Mouse (Mus musculus) E14TG2a.4 (cell line): Measurements from ENCODE around the gene Oas2.
"Not testable (repeated sequence)": the region's sequence is repeated elsewhere in the genome, so short reads cannot be mapped to it uniquely, and the experiment has no call there.

Source experiments
- H3K27me3 ChIP-seq: 2 replicates; pipeline ENCODE4 v1.6.1; 2014; ENCODE audit warnings: low read length, control low read depth; ENCODE audit not compliant: insufficient read depth
- H3K36me3 ChIP-seq: 2 replicates; pipeline ENCODE4 v1.6.1; 2014; ENCODE audit warnings: low read length, control low read depth; ENCODE audit not compliant: insufficient read depth
- H3K4me1 ChIP-seq: replicated peaks from 2 replicates; pipeline ENCODE4 v1.6.1; 2014; ENCODE audit warnings: low read depth, low read length, control low read depth
- H3K4me3 ChIP-seq: replicated peaks from 2 replicates; pipeline ENCODE4 v1.5.1; 2014; ENCODE audit warnings: mild to moderate bottlenecking, low read length
- H3K9me3 ChIP-seq: 2 replicates; pipeline ENCODE4 v1.6.1; 2014; ENCODE audit warnings: low read length, control low read depth
- CTCF ChIP-seq: conservative IDR thresholded peaks from 2 replicates; pipeline ENCODE4 v1.5.1; 2014; ENCODE audit warnings: low read length
- NANOG ChIP-seq: IDR thresholded peaks from 2 replicates; pipeline ENCODE4 v1.6.1; 2014; ENCODE audit warnings: borderline replicate concordance, low read length, mixed read lengths
- POU5F1 ChIP-seq: IDR thresholded peaks from 2 replicates; pipeline ENCODE4 v1.6.1; 2014; ENCODE audit warnings: low read length, borderline replicate concordance

Gene Oas2

GRCm38 (mm10) chr5:120749688-120750087, at the start of gene Oas2:
Gene Oas2, minus strand, starts transcription at chr5:120749853.
- Histone ChIP-seq H3K4me1 (peaks cover 47% of the 10 kb centered on the region), H3K27me3 (no peaks in the 10 kb centered on the region)

GRCm38 (mm10) chr5:120798943-120799342, 49.3 kb upstream of the Oas2 start:
- peaks cover 58% of the 10 kb centered on the region for H3K27me3 ChIP-seq
- H3K4me1 ChIP-seq, H3K9me3 ChIP-seq, H3K4me3 ChIP-seq, H3K36me3 ChIP-seq: not testable (repeated sequence)

More at GRCm38 (mm10) chr5:120749688-120750087, at the start of gene Oas2:
- Histone ChIP-seq H3K9me3 (no peaks in the 10 kb centered on the region), H3K36me3 (no peaks in the 10 kb centered on the region), H3K4me3 (peak within 1 kb of the TSS; percentile 39; the same call in 1 of the 2 replicates)
- no peak for TF ChIP-seq POU5F1
- no peak for TF ChIP-seq NANOG
- no peak for TF ChIP-seq CTCF

- not testable (repeated sequence) for H3K4me1 ChIP-seq, H3K4me3 ChIP-seq, H3K9me3 ChIP-seq, H3K36me3 ChIP-seq
- peaks cover 52% of the 10 kb centered on the region for H3K27me3 ChIP-seq
Measured at GRCm38 (mm10) chr5:120798147-120798546, 48.5 kb upstream of the Oas2 start.

GRCm38 (mm10) chr5:120795480-120796034, 45.9 kb upstream of the Oas2 start, which contains the start of gene Oas1e:
Gene Oas1e, minus strand, starts transcription at chr5:120795530.
- H3K4me3 ChIP-seq, H3K4me1 ChIP-seq, H3K9me3 ChIP-seq, H3K36me3 ChIP-seq: not testable (repeated sequence)
- H3K27me3 ChIP-seq: peaks cover 43% of the 10 kb centered on the region

GRCm38 (mm10) chr5:120793043-120793442, 43.4 kb upstream of the Oas2 start:
- Histone ChIP-seq H3K4me1 (no peaks in the 10 kb centered on the region), H3K9me3 (no peaks in the 10 kb centered on the region), H3K27me3 (peaks cover 51% of the 10 kb centered on the region), H3K36me3 (no peaks in the 10 kb centered on the region), H3K4me3 (no peak overlapping the region)
- TF ChIP-seq CTCF (peak; percentile 86), POU5F1 (no peak), NANOG (no peak)

- TF ChIP-seq CTCF (no peak), POU5F1 (no peak), NANOG (no peak)
- Histone ChIP-seq H3K27me3 (peaks cover 50% of the 10 kb centered on the region), H3K9me3 (no peaks in the 10 kb centered on the region), H3K4me3 (no peak overlapping the region), H3K36me3 (no peaks in the 10 kb centered on the region), H3K4me1 (peaks cover 16% of the 10 kb centered on the region)
Measured at GRCm38 (mm10) chr5:120787042-120787441, 37.4 kb upstream of the Oas2 start.

- H3K4me3 ChIP-seq: peak overlapping the region; percentile 75
- peaks cover 16% of the 10 kb centered on the region for H3K4me1 ChIP-seq
- TF ChIP-seq CTCF: no peak
- TF ChIP-seq NANOG: no peak
- TF ChIP-seq POU5F1: no peak
- H3K27me3 ChIP-seq: peaks cover 9% of the 10 kb centered on the region
- no peaks in the 10 kb centered on the region for H3K9me3 ChIP-seq
- H3K36me3 ChIP-seq: no peaks in the 10 kb centered on the region
Measured at GRCm38 (mm10) chr5:120782446-120782845, 32.8 kb upstream of the Oas2 start.

- peaks cover 20% of the 10 kb centered on the region for H3K4me1 ChIP-seq
- no peak overlapping the region for H3K4me3 ChIP-seq
- H3K36me3 ChIP-seq: no peaks in the 10 kb centered on the region
- no peaks in the 10 kb centered on the region for H3K9me3 ChIP-seq
- H3K27me3 ChIP-seq: peaks cover 2% of the 10 kb centered on the region; the same call in 1 of the 2 replicates
- TF ChIP-seq CTCF (peak; percentile 95), NANOG (no peak), POU5F1 (no peak)
Measured at GRCm38 (mm10) chr5:120781646-120782045, 32.0 kb upstream of the Oas2 start.

- no peaks in the 10 kb centered on the region for H3K9me3 ChIP-seq
- H3K4me1 ChIP-seq: peaks cover 37% of the 10 kb centered on the region
- H3K27me3 ChIP-seq: no peaks in the 10 kb centered on the region
- no peaks in the 10 kb centered on the region for H3K36me3 ChIP-seq
- TF ChIP-seq POU5F1 (no peak), CTCF (no peak), NANOG (no peak)
- no peak overlapping the region for H3K4me3 ChIP-seq
Measured at GRCm38 (mm10) chr5:120779922-120780321, 30.3 kb upstream of the Oas2 start.
